23 mouse cellular contexts compared by ENCODE assay signal in the genomic region with DNA sequence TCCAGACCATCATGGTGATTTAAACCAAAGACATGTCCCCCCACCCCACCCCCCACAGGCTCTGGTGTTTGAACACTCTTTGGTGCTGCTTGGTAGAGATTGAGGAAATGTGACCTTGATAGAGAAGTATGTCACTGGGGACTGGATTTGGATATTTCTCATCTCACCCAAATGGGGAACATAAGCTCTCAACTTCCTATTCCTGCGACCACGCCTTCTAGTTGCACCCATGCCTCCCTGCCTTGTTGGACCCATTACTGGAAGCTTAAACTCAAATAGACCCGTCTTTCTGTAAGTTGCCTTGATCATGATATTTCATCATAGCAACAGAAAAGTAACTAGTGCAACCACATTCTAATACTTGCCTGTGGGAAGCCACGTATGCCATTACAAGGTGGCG.
DNase-seq lines count a peak whose midpoint lies in the region; ATAC-seq lines count a peak whose summit lies in the region.
"Had no signal": no experiment of that assay in that cellular context is flagged by ENCODE, and none has a peak within 500 bp of the region (broad histone marks: within the 10 kb centered on the region; RNA-seq: fewer than 3 reads in every experiment).

No protein-coding gene starts in this region.

- H3K4me3 ChIP-seq in hindbrain, embryonic 11.5 days (ENCODE audit: low read depth, low read length) = no peak overlapping the region
- H3K4me3 ChIP-seq: embryonic facial prominence, embryonic 13.5 days; erythroblast, embryonic 14.5 days; forebrain, embryonic 13.5 days; hindbrain, embryonic 12.5 days had no signal

- H3K9ac ChIP-seq in hindbrain, embryonic 11.5 days (ENCODE audit: low read depth, low read length) = no peak overlapping the region
- H3K9ac ChIP-seq: embryonic facial prominence, embryonic 13.5 days; forebrain, embryonic 13.5 days; hindbrain, embryonic 12.5 days had no signal

- H3K4me1 ChIP-seq in hindbrain, embryonic 11.5 days (replicated peaks; ENCODE audit: control insufficient read depth, insufficient read depth, low read length) = no peaks in the 10 kb centered on the region
- H3K4me1 ChIP-seq: embryonic facial prominence, embryonic 13.5 days; forebrain, embryonic 13.5 days had no signal

- intact Hi-C loops in heart, postnatal 10 days (cut with DNase I) = no loop called here

- ATAC-seq in megakaryocyte progenitor cell, adult 5-6 weeks (replicated peaks; ENCODE audit: poor library complexity) = peak; percentile 98
- no peak for ATAC-seq in hindbrain, embryonic 11.5 days (ENCODE audit: low FRiP score)
- ATAC-seq: forebrain, embryonic 13.5 days had no signal

- no peaks in the 10 kb centered on the region for H3K36me3 ChIP-seq in hindbrain, embryonic 11.5 days (ENCODE audit: control insufficient read depth, insufficient read depth, low read length)
- H3K36me3 ChIP-seq: embryonic facial prominence, embryonic 13.5 days; hindbrain, embryonic 12.5 days had no signal

- no peaks in the 10 kb centered on the region for H3K27me3 ChIP-seq in hindbrain, embryonic 11.5 days (ENCODE audit: control insufficient read depth, insufficient read depth, low read length)
- H3K27me3 ChIP-seq: embryonic facial prominence, embryonic 13.5 days; forebrain, embryonic 13.5 days; hindbrain, embryonic 12.5 days had no signal

- WGBS in hindbrain, embryonic 11.5 days = 92% methylated on average over 5 of the region's 5 CpGs

- peak; percentile 16 for DNase-seq in lung, postnatal 36 days
- DNase-seq in lung, postnatal 14 days = no peak
- peak; percentile 3 for DNase-seq in R1 (ENCODE audit: low read depth, low spot score)
- DNase-seq in hindbrain, embryonic 11.5 days (ENCODE audit: low spot score) = no peak
- DNase-seq in adrenal gland, postnatal 25 days = no peak
- DNase-seq in heart, postnatal 10 days = no peak
- DNase-seq: cerebellum, adult 11-12 months; cerebellum, postnatal 10 days; gastrocnemius, postnatal 10 days; heart, adult 11 months; kidney, adult 11 months; layer of hippocampus, adult 9-11 months; right cerebral cortex, postnatal 14 days; thymus, postnatal 25 days had no signal

- H3K9me3 ChIP-seq in hindbrain, embryonic 11.5 days (ENCODE audit: control insufficient read depth, low read length) = no peaks in the 10 kb centered on the region
- H3K9me3 ChIP-seq: embryonic facial prominence, embryonic 13.5 days; forebrain, embryonic 13.5 days; hindbrain, embryonic 12.5 days had no signal

- H3K27ac ChIP-seq in hindbrain, embryonic 11.5 days (ENCODE audit: low read depth, low read length) = no peak overlapping the region
- H3K27ac ChIP-seq: embryonic facial prominence, embryonic 13.5 days; forebrain, embryonic 13.5 days; hindbrain, embryonic 12.5 days; kidney, postnatal 0 days; macrophage had no signal

- H3K4me2 ChIP-seq in hindbrain, embryonic 11.5 days (replicated peaks; ENCODE audit: low read depth, low read length) = no peak overlapping the region
- H3K4me2 ChIP-seq: embryonic facial prominence, embryonic 13.5 days; forebrain, embryonic 13.5 days; heart, embryonic 11.5 days; hindbrain, embryonic 12.5 days; midbrain, embryonic 11.5 days had no signal

Comparison
In these comparisons a context has a peak if more than half of its experiments do, and no peak if none do; other contexts are left out.
1. DNase-seq: peak in lung, postnatal 36 days (single experiment) and R1 (single experiment); none in lung, postnatal 14 days (single experiment), hindbrain, embryonic 11.5 days (single experiment), adrenal gland, postnatal 25 days (single experiment) and heart, postnatal 10 days (0 of 2).